In the genomic region with DNA sequence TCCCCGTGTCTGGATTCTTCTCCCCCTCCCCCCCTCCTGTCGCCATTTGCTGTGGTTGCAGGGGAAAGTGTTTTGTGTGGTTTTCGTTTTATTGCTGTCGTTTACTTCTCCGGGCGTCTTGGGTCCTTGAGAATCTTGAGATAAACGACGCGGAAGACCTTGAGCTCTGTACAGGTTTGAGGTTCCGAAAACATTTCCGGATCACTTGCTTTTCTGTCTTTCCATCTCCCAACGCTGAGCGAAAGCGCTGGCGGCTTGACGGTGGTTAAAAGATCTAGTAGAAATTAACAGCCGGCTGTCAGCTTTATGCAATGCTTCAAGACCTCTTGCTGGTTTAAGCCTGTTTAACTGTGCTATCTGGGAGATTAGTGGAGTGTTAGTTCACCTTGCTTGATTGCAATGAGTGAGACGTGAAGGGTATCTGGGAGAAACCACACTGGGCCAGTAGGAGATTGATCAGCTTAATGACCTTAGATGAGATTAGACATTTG, we compare ENCODE assay signal across 8 mouse cellular contexts. TPM values are rescaled to one million over a fixed set of nuclear protein-coding genes. Genes with fewer than 3 reads are reported as not detected.
DNase-seq lines count a peak whose midpoint lies in the region; ATAC-seq and TF ChIP-seq lines count a peak whose summit lies in the region.

No protein-coding gene starts in this region.

- TF ChIP-seq CTCF in layer of hippocampus, adult 2 months (conservative IDR thresholded peaks at IDR 0.05) = no peak
- no peak for TF ChIP-seq CTCF in liver, postnatal 0 days (IDR thresholded peaks at IDR 0.05; ENCODE audit: low read depth)
- no peak for TF ChIP-seq CTCF in olfactory bulb, adult 2 months (IDR thresholded peaks at IDR 0.05; ENCODE audit: insufficient read depth, low read depth, low read length)

- peak overlapping the region; percentile 99 for H3K9ac ChIP-seq in intestine, embryonic 16.5 days (ENCODE audit: low read depth, low read length)
- H3K9ac ChIP-seq in liver, postnatal 0 days (replicated peaks) = peak overlapping the region; percentile 97

- peak overlapping the region; percentile 82 for H3K4me3 ChIP-seq in layer of hippocampus, adult 2 months
- peak overlapping the region; percentile 92 for H3K4me3 ChIP-seq in intestine, embryonic 16.5 days (ENCODE audit: low read length)
- H3K4me3 ChIP-seq in liver, postnatal 0 days (ENCODE audit: low read depth, low read length) = peak overlapping the region; percentile 97
- H3K4me3 ChIP-seq in olfactory bulb, adult 2 months (ENCODE audit: insufficient read depth, low read depth, low read length) = peak overlapping the region; percentile 99

- H3K9me3 ChIP-seq in intestine, embryonic 16.5 days (ENCODE audit: control insufficient read depth, low read length) = no peaks in the 10 kb centered on the region
- H3K9me3 ChIP-seq in liver, postnatal 0 days (ENCODE audit: low read length) = no peaks in the 10 kb centered on the region

- peak; percentile 12; the same call in 1 of the 2 replicates for ATAC-seq in erythroid progenitor cell, adult 5-6 weeks (replicated peaks; ENCODE audit: low FRiP score, poor library complexity, severe bottlenecking)
- ATAC-seq in intestine, embryonic 16.5 days = peak; percentile 24
- ATAC-seq in liver, postnatal 0 days = peak; percentile 10; the same call in 1 of the 2 replicates

- H3K27me3 ChIP-seq in intestine, embryonic 16.5 days (replicated peaks; ENCODE audit: control insufficient read depth, insufficient read depth, low read length) = no peaks in the 10 kb centered on the region
- H3K27me3 ChIP-seq in liver, postnatal 0 days (ENCODE audit: insufficient read depth, low read length) = no peaks in the 10 kb centered on the region

- peak overlapping the region; percentile 98 for H3K27ac ChIP-seq in layer of hippocampus, adult 2 months
- H3K27ac ChIP-seq in intestine, embryonic 16.5 days (ENCODE audit: low read length) = peak overlapping the region; percentile 95
- H3K27ac ChIP-seq in liver, postnatal 0 days (ENCODE audit: low read depth) = peak overlapping the region; percentile 96
- H3K27ac ChIP-seq in olfactory bulb, adult 2 months (ENCODE audit: insufficient read depth, low read depth, low read length) = peak overlapping the region; percentile 92

- peak overlapping the region; percentile 66 for H3K4me2 ChIP-seq in intestine, embryonic 16.5 days (ENCODE audit: low read depth, low read length)
- H3K4me2 ChIP-seq in liver, postnatal 0 days (ENCODE audit: low read depth, low read length) = peak overlapping the region; percentile 76

- no peak for TF ChIP-seq EP300 in liver, postnatal 0 days (IDR thresholded peaks at IDR 0.05; ENCODE audit: low read depth)

- H3K4me1 ChIP-seq in intestine, embryonic 16.5 days (ENCODE audit: control insufficient read depth, insufficient read depth, low read length) = peaks cover 9% of the 10 kb centered on the region; the same call in 1 of the 2 replicates
- peaks cover 36% of the 10 kb centered on the region for H3K4me1 ChIP-seq in liver, postnatal 0 days (ENCODE audit: insufficient read depth)
- no peaks in the 10 kb centered on the region for H3K4me1 ChIP-seq in olfactory bulb, adult 2 months (ENCODE audit: control insufficient read depth, insufficient read depth, low read length)

- H3K36me3 ChIP-seq in intestine, embryonic 16.5 days (ENCODE audit: control insufficient read depth, insufficient read depth, low read length) = no peaks in the 10 kb centered on the region; the same call in 1 of the 2 replicates
- H3K36me3 ChIP-seq in liver, postnatal 0 days (replicated peaks; ENCODE audit: insufficient read depth, low read length) = peaks cover 13% of the 10 kb centered on the region; the same call in 1 of the 2 replicates

- DNase-seq in layer of hippocampus, adult 2 months (ENCODE audit: low spot score in 2 of 2) = peak in 1 of 2 experiments; percentile 16
- no peak for DNase-seq in layer of hippocampus, adult 8-10 months (ENCODE audit: low spot score in 2 of 2)
- peak; percentile 48 for DNase-seq in NIH3T3 (ENCODE audit: low read depth)
- no peak for DNase-seq in liver, postnatal 0 days
- DNase-seq in cerebellum, adult 8-10 months = no peak

- TF ChIP-seq POLR2A in olfactory bulb, adult 2 months (IDR thresholded peaks at IDR 0.05; ENCODE audit: insufficient read depth, low read depth, low read length) = no peak

- 0% methylated on average over 18 of the region's 18 CpGs for WGBS in intestine, embryonic 16.5 days
- under 1% methylated on average over 18 of the region's 18 CpGs for WGBS in liver, postnatal 0 days (ENCODE audit: insufficient replicate concordance)
- WGBS in olfactory bulb, adult 2 months = under 1% methylated on average over 18 of the region's 18 CpGs

RNA-seq across cellular contexts. Expression of a gene that starts 0.6 kb away (rescaled TPM):
- 10 to 100 TPM; 39.7 to 42.3 TPM for total RNA-seq in layer of hippocampus, adult 2 months (2021)
- 10 to 100 TPM; 40.0 to 46.4 (median 43.2) TPM for total RNA-seq in layer of hippocampus, adult 8-10 months (2022)
- 12.6 and 20.5 TPM in 2 replicates for total RNA-seq in erythroid progenitor cell, adult 5-6 weeks (2015; ENCODE audit: low replicate concordance)
- 14.4 and 16.7 TPM in 2 replicates for total RNA-seq in erythroid progenitor cell, adult 5-6 weeks (2017; ENCODE audit: low replicate concordance)
- polyA plus RNA-seq in intestine, embryonic 16.5 days (2015; fragmentation: Nextera tagmentation; extraction: Ambion mirVana) = 11.1 and 12.3 TPM in 2 replicates
- 3.5 and 4.2 TPM in 2 replicates for polyA plus RNA-seq in liver, postnatal 0 days (2015; fragmentation: Nextera tagmentation; extraction: Ambion mirVana)
- not detected in 2 replicates for polyA plus RNA-seq in olfactory bulb, adult 2 months (2012; ENCODE audit: insufficient read depth, insufficient read length, low replicate concordance, missing spikeins)

RNA-seq across cellular contexts. Expression of a gene that starts 31.2 kb away (rescaled TPM):
- total RNA-seq in layer of hippocampus, adult 2 months (2021) = 10 to 100 TPM; 13.7 to 16.2 TPM
- total RNA-seq in layer of hippocampus, adult 8-10 months (2022) = 10 to 100 TPM; 13.4 to 17.5 (median 15.9) TPM
- 14.7 and 16.6 TPM in 2 replicates for total RNA-seq in erythroid progenitor cell, adult 5-6 weeks (2015; ENCODE audit: low replicate concordance)
- total RNA-seq in erythroid progenitor cell, adult 5-6 weeks (2017; ENCODE audit: low replicate concordance) = 5.7 and 12.6 TPM in 2 replicates
- polyA plus RNA-seq in intestine, embryonic 16.5 days (2015; fragmentation: Nextera tagmentation; extraction: Ambion mirVana) = 40.8 and 44.2 TPM in 2 replicates
- polyA plus RNA-seq in liver, postnatal 0 days (2015; fragmentation: Nextera tagmentation; extraction: Ambion mirVana) = 10.3 and 12.3 TPM in 2 replicates
- polyA plus RNA-seq in olfactory bulb, adult 2 months (2012; ENCODE audit: insufficient read depth, insufficient read length, low replicate concordance, missing spikeins) = not detected in 2 replicates

RNA-seq across cellular contexts. Expression of a gene that starts 32.5 kb away (rescaled TPM):
- not detected for total RNA-seq in layer of hippocampus, adult 2 months (2021)
- total RNA-seq in layer of hippocampus, adult 8-10 months (2022) = not detected
- not detected in 2 replicates for total RNA-seq in erythroid progenitor cell, adult 5-6 weeks (2015; ENCODE audit: low replicate concordance)
- total RNA-seq in erythroid progenitor cell, adult 5-6 weeks (2017; ENCODE audit: low replicate concordance) = not detected in 2 replicates
- polyA plus RNA-seq in intestine, embryonic 16.5 days (2015; fragmentation: Nextera tagmentation; extraction: Ambion mirVana) = not detected in 2 replicates
- polyA plus RNA-seq in liver, postnatal 0 days (2015; fragmentation: Nextera tagmentation; extraction: Ambion mirVana) = not detected in 2 replicates
- polyA plus RNA-seq in olfactory bulb, adult 2 months (2012; ENCODE audit: insufficient read depth, insufficient read length, low replicate concordance, missing spikeins) = not detected in 2 replicates
